8 mouse cellular contexts compared by ENCODE assay signal in genomic region chr10:61782799-61783611, GRCm38 (mm10). TPM values are rescaled to one million over a fixed set of nuclear protein-coding genes. Genes with fewer than 3 reads are reported as not detected.
DNase-seq lines count a peak whose midpoint lies in the region; ATAC-seq and TF ChIP-seq lines count a peak whose summit lies in the region.

No protein-coding gene starts in this region.

- intact Hi-C loops in left cerebral cortex, adult 2 months (cut with DNase I) = no loop called here

- WGBS in hindbrain, embryonic 16.5 days = under 1% methylated on average over 71 of the region's 74 CpGs

- no peaks in the 10 kb centered on the region for H3K9me3 ChIP-seq in hindbrain, embryonic 16.5 days (ENCODE audit: control insufficient read depth, low read length)

- peak; percentile 77 for TF ChIP-seq CTCF in left cerebral cortex, adult 2 months (IDR thresholded peaks at IDR 0.05)

- H3K27me3 ChIP-seq in hindbrain, embryonic 16.5 days (replicated peaks; ENCODE audit: control insufficient read depth, insufficient read depth, low read length) = no peaks in the 10 kb centered on the region

- peak; percentile 47 for DNase-seq in adipocyte (ENCODE audit: low spot score)
- DNase-seq in cerebellum, postnatal 10 days = peak; percentile 87
- DNase-seq in frontal cortex, postnatal 25 days (ENCODE audit: low spot score in 2 of 2) = peak; percentile 51 to 62
- peak; percentile 73 to 76 for DNase-seq in left cerebral cortex, adult 2 months (ENCODE audit: extremely low spot score in 1 of 2, low spot score in 2 of 2)
- peak; percentile 70 for DNase-seq in lung, postnatal 36 days
- DNase-seq in right cerebral cortex, postnatal 10 days (ENCODE audit: low spot score in 2 of 2) = peak; percentile 78

- peak overlapping the region; percentile 67 for H3K4me2 ChIP-seq in hindbrain, embryonic 16.5 days (ENCODE audit: low read length)

- H3K4me3 ChIP-seq in hindbrain, embryonic 16.5 days (ENCODE audit: low read length) = peak overlapping the region; percentile 90
- peak overlapping the region; percentile 95 for H3K4me3 ChIP-seq in left cerebral cortex, adult 2 months

- peak overlapping the region; percentile 99 for H3K9ac ChIP-seq in hindbrain, embryonic 16.5 days (ENCODE audit: low read depth, low read length)

- no peaks in the 10 kb centered on the region for H3K36me3 ChIP-seq in hindbrain, embryonic 16.5 days (ENCODE audit: control insufficient read depth, insufficient read depth, low read length)

- peaks cover 18% of the 10 kb centered on the region for H3K4me1 ChIP-seq in hindbrain, embryonic 16.5 days (ENCODE audit: control insufficient read depth, insufficient read depth, low read depth, low read length)

- peak; percentile 66 for ATAC-seq in hindbrain, embryonic 16.5 days
- ATAC-seq in inflammation-experienced regulatory T-cells, adult 6 months = no peak

- H3K27ac ChIP-seq in hindbrain, embryonic 16.5 days (ENCODE audit: low read depth, low read length) = peak overlapping the region; percentile 99
- H3K27ac ChIP-seq in left cerebral cortex, adult 2 months = peak overlapping the region; percentile 97

RNA-seq across cellular contexts. Expression of gene H2afy2, which starts 0.9 kb away (rescaled TPM):
- 237 and 252 TPM in 2 replicates for polyA plus RNA-seq in hindbrain, embryonic 16.5 days (2015; fragmentation: Nextera tagmentation; extraction: Ambion mirVana)
- 10 to 100 TPM; 22.7 to 23.8 TPM for total RNA-seq in left cerebral cortex, adult 2 months (2021)
- not detected for polyA plus RNA-seq in inflammation-experienced regulatory T-cells, adult 6 months (2017; shearing (Covaris generic))

Comparison
In these comparisons a context has a peak if more than half of its experiments do, and no peak if none do; other contexts are left out.
1. RNA of gene H2afy2, which starts 0.9 kb away (polyA plus RNA-seq): 237 to 252 TPM in hindbrain, embryonic 16.5 days; not detected in inflammation-experienced regulatory T-cells, adult 6 months; every median in the first group is over 100 times any median in the second.
2. Peak in every context shown above with its lines, with median percentiles within 50 percentile points of each other: DNase-seq.